Mouse (Mus musculus) heart, embryonic 12.5 days (tissue): ENCODE measurements around the gene Ccdc85c. TPM values are rescaled to one million over a fixed set of nuclear protein-coding genes. Genes with fewer than 3 reads are reported as not detected.

Source experiments
- ATAC-seq: fragments of 200-750 bp; cut with Nextera tagmentation; 2 replicates; pipeline ENCODE4 v1.8.0; 2017; ENCODE audit warnings: moderate TSS enrichment, moderate library complexity; ENCODE audit not compliant: insufficient number of reproducible peaks, low FRiP score
- H3K27ac ChIP-seq: fragments of 300-500 bp; sonication (generic); 2 replicates; pipeline ENCODE4 v1.5.1; 2016; ENCODE audit warnings: mild to moderate bottlenecking, moderate library complexity; ENCODE audit not compliant: poor library complexity, severe bottlenecking
- H3K27me3 ChIP-seq: fragments of 300-500 bp; sonication (generic); replicated peaks from 2 replicates; pipeline ENCODE4 v1.6.1; 2016; ENCODE audit warnings: mild to moderate bottlenecking, moderate library complexity
- H3K36me3 ChIP-seq: fragments of 300-500 bp; sonication (generic); 2 replicates; pipeline ENCODE4 v1.6.1; 2016; ENCODE audit warnings: mild to moderate bottlenecking, moderate library complexity
- H3K4me1 ChIP-seq: fragments of 300-500 bp; sonication (generic); replicated peaks from 2 replicates; pipeline ENCODE4 v1.6.1; 2016; ENCODE audit warnings: mild to moderate bottlenecking
- H3K4me2 ChIP-seq: fragments of 300-500 bp; sonication (generic); 2 replicates; pipeline ENCODE4 v1.6.1; 2016; ENCODE audit warnings: mild to moderate bottlenecking, moderate library complexity
- H3K4me3 ChIP-seq: fragments of 300-500 bp; sonication (generic); 2 replicates; pipeline ENCODE4 v1.5.1; 2016; ENCODE audit warnings: mild to moderate bottlenecking
- H3K9ac ChIP-seq: fragments of 300-500 bp; sonication (generic); 2 replicates; pipeline ENCODE4 v1.6.1; 2016; ENCODE audit warnings: mild to moderate bottlenecking, moderate library complexity
- H3K9me3 ChIP-seq: fragments of 300-500 bp; sonication (generic); replicated peaks from 2 replicates; pipeline ENCODE4 v1.6.1; 2016; ENCODE audit warnings: mild to moderate bottlenecking, moderate library complexity
- WGBS: fragments of 180-500 bp; shearing (Covaris S2); methylation state at CpG from one replicate; pipeline ENCODE4 v1.1.7; 2016; 5-methylcytosine and 5-hydroxymethylcytosine counted together
- polyA plus RNA-seq: library from polyadenylated mRNA; unstranded; fragments of >200 nt; fragmentation: Nextera tagmentation; extraction: Ambion mirVana; gene quantifications from 2 replicates; pipeline ENCODE4 v1.2.1, GENCODE M21; 2016

The Ccdc85c gene
- polyA plus RNA-seq, 1 experiment from 2014 or later, result 6.0 TPM

DNA sequence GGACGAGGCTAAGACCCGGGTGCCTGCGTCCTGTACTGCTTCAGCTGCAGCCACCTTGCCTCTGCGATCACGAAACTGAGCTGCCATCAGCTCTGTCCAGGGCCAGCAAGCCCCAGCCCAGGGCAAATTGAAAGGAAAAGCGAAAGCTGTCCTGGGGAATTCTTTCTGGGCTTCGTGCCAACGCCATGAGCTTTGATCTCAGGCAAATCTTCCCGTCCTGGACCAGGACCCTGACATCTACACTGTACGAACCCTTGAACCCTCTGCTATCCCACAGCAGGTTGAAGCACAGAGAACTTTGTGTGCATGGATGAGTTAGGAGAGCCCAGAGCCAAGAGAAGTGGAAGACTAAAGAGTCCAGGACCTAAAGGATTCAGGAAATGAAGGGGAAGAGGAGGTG, 25.7 kb downstream of the Ccdc85c start:
- Histone ChIP-seq H3K4me3 (no peak overlapping the region), H3K9me3 (no peaks in the 10 kb centered on the region), H3K9ac (no peak overlapping the region), H3K27me3 (no peaks in the 10 kb centered on the region), H3K36me3 (no peaks in the 10 kb centered on the region), H3K4me1 (peaks cover 89% of the 10 kb centered on the region), H3K4me2 (peak overlapping the region; percentile 49), H3K27ac (peak overlapping the region; percentile 73)
- peak; percentile 23; the same call in 1 of the 2 replicates for ATAC-seq
- WGBS, result 34% methylated on average over 10 of the region's 10 CpGs

DNA sequence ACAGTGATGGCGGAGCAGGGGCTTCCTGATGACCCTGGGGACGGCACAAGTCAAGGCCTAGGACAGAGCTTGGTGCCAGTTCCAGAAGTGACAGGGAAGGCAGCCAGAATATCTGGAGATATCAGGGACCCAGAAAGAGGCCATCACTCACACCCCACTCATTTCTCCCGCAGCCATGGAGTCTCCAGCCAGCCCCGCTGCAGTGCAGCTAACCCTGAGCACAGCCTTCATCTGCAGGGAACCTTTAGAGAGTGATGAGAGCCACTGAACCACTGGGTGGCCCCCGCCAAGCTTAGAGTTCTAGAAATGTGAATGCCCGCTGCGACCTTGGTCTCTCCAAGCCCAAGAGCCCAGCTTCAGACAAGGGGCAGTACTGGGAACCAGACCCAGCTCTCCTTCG, 26.2 kb downstream of the Ccdc85c start:
- H3K36me3 ChIP-seq, result no peaks in the 10 kb centered on the region
- H3K4me3 ChIP-seq, result no peak overlapping the region
- no peaks in the 10 kb centered on the region for H3K9me3 ChIP-seq
- H3K9ac ChIP-seq, result no peak overlapping the region
- H3K27ac ChIP-seq, result peak overlapping the region; percentile 73
- H3K27me3 ChIP-seq, result no peaks in the 10 kb centered on the region
- ATAC-seq, result no peak
- 86% methylated on average over 8 of the region's 8 CpGs for whole genome bisulfite sequencing
- peaks cover 89% of the 10 kb centered on the region for H3K4me1 ChIP-seq
- H3K4me2 ChIP-seq, result peak overlapping the region; percentile 49

DNA sequence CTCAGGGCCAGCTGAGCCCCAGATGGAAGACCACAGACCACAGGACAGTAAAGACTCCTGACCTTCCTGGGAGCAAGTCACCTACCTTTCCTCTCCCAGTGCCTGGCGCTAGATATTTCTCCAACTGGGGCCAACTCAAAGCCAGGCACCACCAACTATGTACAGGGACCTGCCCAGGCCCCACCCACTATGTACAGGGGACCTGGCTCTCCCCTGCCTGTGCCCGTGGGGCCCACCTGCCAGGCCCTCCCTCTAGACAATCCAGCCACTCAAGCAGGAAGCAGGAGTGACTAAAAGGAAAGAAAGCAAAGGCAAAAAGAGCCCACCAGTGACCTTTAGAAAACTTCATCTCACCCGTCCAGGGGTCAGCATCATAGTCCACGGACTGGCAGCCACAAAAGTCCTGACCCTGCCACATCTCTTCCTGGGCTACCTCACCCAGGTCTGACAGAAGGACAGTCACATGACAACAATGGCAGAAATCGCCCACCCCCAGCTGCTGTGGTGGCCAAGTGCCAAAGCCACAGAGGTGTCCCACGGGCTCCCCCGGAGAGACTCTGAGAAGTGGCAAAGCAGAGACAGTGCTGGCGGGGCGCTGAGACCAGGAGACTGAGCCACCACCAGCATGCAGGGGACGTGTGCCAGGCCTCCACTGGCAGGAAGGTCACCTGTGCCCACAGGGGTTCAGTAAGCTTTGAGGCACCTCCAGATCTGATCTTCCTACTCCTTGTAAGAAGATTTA, 28.3 kb downstream of the Ccdc85c start:
- H3K36me3 ChIP-seq, result no peaks in the 10 kb centered on the region
- ATAC-seq, result no peak
- H3K4me3 ChIP-seq, result no peak overlapping the region
- H3K9ac ChIP-seq, result no peak overlapping the region
- H3K4me2 ChIP-seq, result no peak overlapping the region
- H3K9me3 ChIP-seq, result no peaks in the 10 kb centered on the region
- H3K4me1 ChIP-seq, result peaks cover 89% of the 10 kb centered on the region
- 73% methylated on average over 10 of the region's 10 CpGs for WGBS
- no peaks in the 10 kb centered on the region for H3K27me3 ChIP-seq
- H3K27ac ChIP-seq, result peak overlapping the region; percentile 37; the same call in 1 of the 2 replicates

DNA sequence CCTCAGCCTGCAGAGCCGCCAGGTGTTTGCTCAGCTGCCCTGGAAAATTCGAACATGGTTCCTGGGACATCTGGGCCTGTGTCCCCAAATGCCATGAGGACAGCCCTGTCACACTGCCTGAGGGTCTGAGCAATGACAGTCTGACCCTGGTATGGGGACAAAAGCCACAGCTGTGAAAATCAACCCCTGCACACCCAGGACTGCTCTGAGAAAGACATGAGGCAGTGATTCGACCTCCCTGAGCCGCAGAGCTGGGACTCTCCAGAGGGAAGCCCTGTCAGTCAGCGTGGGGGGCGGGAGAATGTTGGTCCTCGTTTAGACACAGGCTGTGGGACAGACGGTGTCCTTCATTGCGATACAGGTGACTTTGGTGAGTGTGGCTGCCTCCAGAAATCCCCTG, 29.6 kb downstream of the Ccdc85c start:
- H3K9ac ChIP-seq, result no peak overlapping the region
- peak overlapping the region; percentile 97 for H3K27ac ChIP-seq
- H3K4me1 ChIP-seq, result peaks cover 91% of the 10 kb centered on the region
- H3K36me3 ChIP-seq, result no peaks in the 10 kb centered on the region
- 36% methylated on average over 9 of the region's 9 CpGs for WGBS
- peak overlapping the region; percentile 63 for H3K4me2 ChIP-seq
- H3K9me3 ChIP-seq, result no peaks in the 10 kb centered on the region
- H3K27me3 ChIP-seq, result no peaks in the 10 kb centered on the region
- no peak for ATAC-seq
- H3K4me3 ChIP-seq, result no peak overlapping the region

DNA sequence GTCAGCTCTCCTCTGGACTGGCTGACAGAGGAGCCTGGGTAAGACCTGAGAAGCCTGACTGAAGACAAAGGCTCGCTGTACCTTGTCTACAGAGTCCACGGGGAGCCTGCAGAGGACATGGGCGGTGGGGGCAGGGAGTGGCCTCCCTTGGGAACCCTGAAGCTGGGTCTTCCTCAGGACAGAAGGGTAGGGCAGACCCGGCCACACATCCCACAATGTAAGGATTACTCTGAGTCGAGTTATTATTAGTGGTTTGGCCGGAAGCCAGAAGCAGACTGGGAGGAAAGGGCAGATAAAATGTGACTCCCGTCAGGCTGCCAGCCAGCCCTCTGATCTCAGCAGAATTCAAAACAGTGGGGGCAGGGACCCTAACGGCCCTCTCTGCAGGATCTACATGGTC, 30.4 kb downstream of the Ccdc85c start:
- Histone ChIP-seq H3K9ac (peak overlapping the region; percentile 51), H3K27me3 (no peaks in the 10 kb centered on the region), H3K36me3 (no peaks in the 10 kb centered on the region), H3K4me3 (no peak overlapping the region; the same call in 1 of the 2 replicates), H3K9me3 (no peaks in the 10 kb centered on the region), H3K4me1 (peaks cover 91% of the 10 kb centered on the region), H3K4me2 (peak overlapping the region; percentile 63), H3K27ac (peak overlapping the region; percentile 97)
- WGBS, result under 1% methylated on average over 8 of the region's 8 CpGs
- ATAC-seq, result peak; percentile 65

DNA sequence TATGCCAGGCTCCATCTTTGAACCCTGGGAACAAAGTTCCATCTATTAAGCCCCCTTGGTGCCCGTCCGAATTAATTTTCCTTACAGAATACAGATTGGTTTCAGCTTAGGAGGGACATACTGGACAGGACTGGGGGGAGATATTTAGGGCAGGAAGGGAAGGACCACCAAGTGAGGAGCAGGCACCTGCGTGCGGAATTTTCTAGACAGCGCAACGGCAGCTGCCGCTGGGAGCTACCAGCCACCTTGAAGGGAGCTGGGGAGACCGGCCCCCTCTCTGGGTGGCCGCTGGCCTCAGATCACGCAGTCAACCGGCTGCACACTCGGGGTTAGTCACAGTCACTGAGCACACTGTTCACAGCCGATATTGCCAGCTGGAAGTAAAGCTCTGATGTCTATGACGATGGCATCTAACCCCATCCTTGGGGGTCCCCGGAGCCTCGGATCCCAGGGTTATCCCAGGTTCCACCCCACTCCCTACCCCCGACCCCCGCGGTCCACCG, 32.9 kb downstream of the Ccdc85c start:
- 89% methylated on average over 20 of the region's 20 CpGs for WGBS

DNA sequence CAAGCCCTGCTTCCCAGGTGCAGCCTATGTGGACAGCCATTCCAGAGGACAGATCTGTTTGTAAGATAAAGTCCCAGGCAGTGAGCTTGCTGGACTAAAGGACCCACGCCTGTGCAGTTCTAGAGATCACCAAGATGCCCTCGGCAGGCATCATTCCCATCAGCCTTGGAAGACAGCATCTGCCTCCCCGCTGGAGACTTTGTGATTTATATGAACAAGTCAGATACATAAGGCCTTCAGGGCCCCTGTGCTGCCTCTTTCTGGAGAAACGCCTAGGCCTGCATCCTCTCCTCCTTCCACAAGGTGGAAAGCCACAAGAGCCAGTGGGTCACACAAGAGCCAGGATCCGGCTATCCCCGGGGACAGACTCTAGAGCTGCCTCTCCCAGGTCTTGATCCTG, 33.6 kb downstream of the Ccdc85c start:
- H3K9ac ChIP-seq, result no peak overlapping the region
- H3K36me3 ChIP-seq, result no peaks in the 10 kb centered on the region
- H3K27me3 ChIP-seq, result no peaks in the 10 kb centered on the region
- H3K9me3 ChIP-seq, result no peaks in the 10 kb centered on the region
- no peak overlapping the region for H3K4me3 ChIP-seq
- no peak overlapping the region for H3K27ac ChIP-seq
- H3K4me1 ChIP-seq, result peaks cover 99% of the 10 kb centered on the region
- H3K4me2 ChIP-seq, result no peak overlapping the region
- 59% methylated on average over 6 of the region's 6 CpGs for whole genome bisulfite sequencing
- no peak for ATAC-seq

More for the DNA sequence above, 32.9 kb downstream of the Ccdc85c start:
- no peak for ATAC-seq
- H3K27ac ChIP-seq, result no peak overlapping the region
- no peak overlapping the region for H3K4me2 ChIP-seq
- H3K36me3 ChIP-seq, result no peaks in the 10 kb centered on the region
- H3K9ac ChIP-seq, result no peak overlapping the region
- H3K4me3 ChIP-seq, result no peak overlapping the region
- peaks cover 99% of the 10 kb centered on the region for H3K4me1 ChIP-seq
- H3K27me3 ChIP-seq, result no peaks in the 10 kb centered on the region
- no peaks in the 10 kb centered on the region for H3K9me3 ChIP-seq

DNA sequence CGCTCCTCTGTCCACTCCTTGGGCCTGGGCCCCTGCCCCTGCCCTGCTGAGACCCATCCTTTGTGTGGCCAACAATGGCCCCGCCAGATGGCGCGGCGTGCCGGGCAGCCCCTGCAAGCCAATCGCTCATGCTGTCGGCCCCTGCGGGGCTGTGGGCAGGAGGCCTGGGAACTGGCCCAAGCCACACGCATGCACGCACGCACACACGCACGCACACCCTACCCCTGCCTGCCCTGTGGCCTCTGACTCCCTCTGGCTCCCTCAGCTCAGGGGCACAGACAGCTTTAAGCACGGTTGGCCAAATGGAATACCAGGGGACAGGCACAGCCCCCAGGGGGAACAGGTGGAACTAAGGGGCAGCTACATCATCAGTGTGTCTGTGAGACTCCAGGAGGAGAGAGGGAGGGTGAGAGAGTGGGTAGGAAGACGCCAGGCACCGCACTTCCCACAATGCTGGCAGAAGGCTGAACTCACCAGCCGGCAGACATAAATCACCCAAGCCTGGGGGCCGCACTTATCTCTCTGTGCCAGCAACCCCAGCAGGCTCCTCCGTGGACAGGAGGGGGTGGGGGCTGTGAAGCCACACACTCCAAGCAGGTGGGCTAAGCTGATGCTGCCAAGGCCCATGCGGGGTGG, 34.2 kb downstream of the Ccdc85c start:
- Histone ChIP-seq H3K4me2 (peak overlapping the region; percentile 5; the same call in 1 of the 2 replicates), H3K27me3 (no peaks in the 10 kb centered on the region), H3K9me3 (no peaks in the 10 kb centered on the region), H3K36me3 (no peaks in the 10 kb centered on the region), H3K9ac (0 out of 2 replicates have a peak overlapping the region, but pooled peaks have one; percentile 38), H3K4me3 (no peak overlapping the region), H3K4me1 (peaks cover 98% of the 10 kb centered on the region), H3K27ac (no peak overlapping the region)
- no peak for ATAC-seq
- WGBS, result 62% methylated on average over 21 of the region's 21 CpGs

DNA sequence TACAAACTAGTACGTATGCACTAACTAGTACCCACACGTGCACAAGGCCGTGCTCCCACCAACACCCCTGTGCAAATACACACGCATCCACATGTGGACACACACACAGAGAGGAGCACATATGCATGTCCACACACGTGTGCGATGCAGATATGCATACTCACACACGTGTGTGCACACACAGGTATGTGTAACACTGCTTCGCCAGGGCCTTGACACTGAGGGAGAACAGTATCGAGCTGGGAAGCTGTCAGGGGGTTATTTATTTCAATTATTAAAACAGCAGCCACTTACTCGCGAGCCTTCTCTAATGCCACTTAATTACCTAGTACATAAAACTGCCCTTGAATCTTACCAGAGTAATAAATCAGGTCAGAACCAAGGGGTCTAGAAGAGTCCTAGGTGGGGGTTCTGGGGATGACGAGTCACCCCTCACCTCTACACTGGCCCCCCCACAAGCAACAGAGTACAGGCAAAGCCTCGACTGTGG, 34.8 kb downstream of the Ccdc85c start:
- 84% methylated on average over 13 of the region's 13 CpGs for WGBS
- Histone ChIP-seq H3K27me3 (no peaks in the 10 kb centered on the region), H3K9me3 (no peaks in the 10 kb centered on the region), H3K4me3 (no peak overlapping the region), H3K9ac (no peak overlapping the region), H3K4me1 (peaks cover 98% of the 10 kb centered on the region), H3K27ac (no peak overlapping the region), H3K4me2 (no peak overlapping the region), H3K36me3 (no peaks in the 10 kb centered on the region)
- no peak for ATAC-seq

DNA sequence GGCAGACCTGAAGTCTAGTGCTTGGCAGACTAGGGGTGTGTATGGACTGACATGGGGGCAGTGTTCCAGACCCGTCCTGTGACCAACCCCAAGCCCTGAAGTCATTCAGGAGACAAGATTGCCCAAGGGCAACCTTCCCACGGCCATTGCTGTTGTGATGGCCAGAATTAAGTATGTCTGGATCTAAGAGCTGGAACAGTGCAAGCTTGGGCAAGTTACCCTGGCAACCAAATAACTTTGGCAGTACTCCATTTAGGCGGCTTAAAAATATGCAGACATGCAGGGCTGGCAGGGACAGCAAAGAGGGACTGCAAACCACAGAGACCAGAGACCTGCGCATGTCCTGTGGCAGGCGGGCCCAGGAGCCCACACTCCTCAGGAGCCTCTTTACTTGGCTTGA, 35.8 kb downstream of the Ccdc85c start:
- peak overlapping the region; percentile 36; the same call in 1 of the 2 replicates for H3K9ac ChIP-seq
- H3K36me3 ChIP-seq, result no peaks in the 10 kb centered on the region
- ATAC-seq, result no peak
- H3K27me3 ChIP-seq, result no peaks in the 10 kb centered on the region
- peak overlapping the region; percentile 7; the same call in 1 of the 2 replicates for H3K27ac ChIP-seq
- no peaks in the 10 kb centered on the region for H3K9me3 ChIP-seq
- H3K4me3 ChIP-seq, result no peak overlapping the region
- peaks cover 99% of the 10 kb centered on the region for H3K4me1 ChIP-seq
- H3K4me2 ChIP-seq, result peak overlapping the region; percentile 20; the same call in 1 of the 2 replicates
- WGBS, result 58% methylated on average over 5 of the region's 5 CpGs

DNA sequence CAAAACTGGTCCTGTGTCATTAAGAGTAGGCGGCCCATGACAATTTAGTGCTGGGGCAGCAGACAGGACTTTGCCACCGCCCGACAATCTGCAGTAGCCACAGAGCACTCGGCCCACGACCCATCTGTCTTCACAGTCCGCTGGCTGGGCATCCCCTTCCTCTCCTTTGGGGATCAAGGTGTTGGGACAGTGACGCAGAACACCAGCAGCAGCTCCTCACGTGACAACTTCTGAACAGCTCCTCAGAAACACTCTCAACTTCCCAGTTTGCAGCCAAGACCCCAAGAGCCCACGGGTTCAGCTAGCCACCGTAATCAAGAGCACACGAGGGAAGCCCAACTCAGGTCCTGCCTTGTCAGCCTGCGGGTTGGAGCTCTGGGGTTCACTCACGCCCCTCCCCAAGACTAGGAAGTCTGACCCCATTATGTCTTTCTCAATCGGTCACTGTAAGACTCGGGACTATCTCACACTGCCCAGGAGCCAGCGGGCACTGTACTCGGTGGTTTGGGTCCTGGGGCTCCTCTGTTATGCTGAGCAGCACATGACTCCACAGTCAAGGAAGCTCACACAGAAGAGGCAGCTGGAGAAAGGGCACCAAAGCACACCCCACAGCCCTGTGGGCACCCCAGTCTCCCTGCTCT, 36.7 kb downstream of the Ccdc85c start:
- peaks cover 99% of the 10 kb centered on the region for H3K4me1 ChIP-seq
- no peak overlapping the region for H3K9ac ChIP-seq
- H3K27me3 ChIP-seq, result no peaks in the 10 kb centered on the region
- 63% methylated on average over 17 of the region's 17 CpGs for WGBS
- H3K4me3 ChIP-seq, result no peak overlapping the region
- peak overlapping the region; percentile 72; the same call in 1 of the 2 replicates for H3K27ac ChIP-seq
- no peak for ATAC-seq
- H3K36me3 ChIP-seq, result no peaks in the 10 kb centered on the region
- no peaks in the 10 kb centered on the region for H3K9me3 ChIP-seq
- H3K4me2 ChIP-seq, result no peak overlapping the region
